Comparison of ENCODE assay signal across 9 mouse cellular contexts in the genomic region with DNA sequence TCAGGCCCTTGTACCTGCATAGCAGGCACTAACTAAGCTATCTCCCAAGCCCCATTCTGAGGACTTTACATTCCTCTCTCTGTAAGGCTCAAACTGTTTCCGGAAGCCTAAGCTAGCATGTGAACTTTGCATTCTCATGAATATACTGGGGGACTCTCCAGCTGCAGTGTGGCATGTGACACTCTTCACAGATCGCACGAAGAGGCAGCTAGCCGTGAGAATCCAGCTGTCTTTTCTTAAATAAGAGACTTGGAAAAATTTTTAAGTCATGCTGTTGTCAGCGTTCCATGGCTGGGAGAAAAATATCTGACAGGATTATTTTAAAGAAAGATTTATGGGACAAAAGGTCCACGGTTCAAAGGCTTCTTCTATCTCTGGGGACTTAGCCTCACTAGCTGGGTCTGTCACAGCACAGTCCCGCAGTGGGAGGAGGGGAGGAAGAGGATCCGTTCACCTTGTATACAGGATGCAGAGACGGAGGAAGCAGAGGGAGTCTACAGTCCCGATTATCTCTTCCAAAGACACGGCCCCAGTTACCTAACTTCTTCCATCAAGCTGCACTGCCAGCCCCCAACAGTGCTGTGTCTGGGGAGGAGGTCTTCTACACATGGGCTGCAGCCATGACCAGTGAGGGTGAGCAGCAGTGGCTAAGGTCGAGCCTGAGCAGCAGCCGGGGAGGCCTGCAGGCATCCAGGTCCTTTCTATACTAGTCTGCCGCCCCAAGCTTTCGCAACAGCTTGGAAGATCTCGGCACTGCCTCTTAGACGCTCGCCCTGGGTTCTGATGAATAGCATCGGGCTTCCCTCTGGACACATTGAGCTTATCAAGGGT. TPM values are rescaled to one million over a fixed set of nuclear protein-coding genes. Genes with fewer than 3 reads are reported as not detected.
DNase-seq lines count a peak whose midpoint lies in the region; ATAC-seq and TF ChIP-seq lines count a peak whose summit lies in the region.
"Had no signal": no experiment of that assay in that cellular context is flagged by ENCODE, and none has a peak within 500 bp of the region (broad histone marks: within the 10 kb centered on the region; RNA-seq: fewer than 3 reads in every experiment).

No protein-coding gene starts in this region.

- 36% methylated on average over 16 of the region's 19 CpGs for WGBS in embryonic facial prominence, embryonic 14.5 days
- WGBS in kidney, embryonic 14.5 days, result 29% methylated on average over 19 of the region's 19 CpGs
- 33% methylated on average over 19 of the region's 19 CpGs for WGBS in midbrain, embryonic 14.5 days

- H3K4me3 ChIP-seq in gastrocnemius, adult 2 months, result peak overlapping the region; percentile 31
- H3K4me3 ChIP-seq in embryonic facial prominence, embryonic 14.5 days (ENCODE audit: low read depth, low read length), result no peak overlapping the region
- no peak overlapping the region for H3K4me3 ChIP-seq in kidney, embryonic 14.5 days (ENCODE audit: low read length)
- no peak overlapping the region for H3K4me3 ChIP-seq in midbrain, embryonic 14.5 days (replicated peaks; ENCODE audit: low read depth, low read length)
- H3K4me3 ChIP-seq: limb, embryonic 15.5 days had no signal

- H3K27me3 ChIP-seq in embryonic facial prominence, embryonic 14.5 days (replicated peaks; ENCODE audit: control insufficient read depth, insufficient read depth, low read length), result no peaks in the 10 kb centered on the region
- H3K27me3 ChIP-seq in kidney, embryonic 14.5 days (ENCODE audit: control insufficient read depth, insufficient read depth, low read length), result no peaks in the 10 kb centered on the region
- H3K27me3 ChIP-seq in midbrain, embryonic 14.5 days (ENCODE audit: control insufficient read depth, insufficient read depth, low read length), result no peaks in the 10 kb centered on the region
- H3K27me3 ChIP-seq: limb, embryonic 15.5 days had no signal

- 0 out of 2 replicates have a peak, but pooled peaks cover 17% of the 10 kb centered on the region for H3K36me3 ChIP-seq in embryonic facial prominence, embryonic 14.5 days (ENCODE audit: control insufficient read depth, insufficient read depth, low read length)
- no peaks in the 10 kb centered on the region for H3K36me3 ChIP-seq in kidney, embryonic 14.5 days (ENCODE audit: control insufficient read depth, insufficient read depth, low read length)
- H3K36me3 ChIP-seq in midbrain, embryonic 14.5 days (ENCODE audit: control insufficient read depth, insufficient read depth, low read length), result peaks cover 4% of the 10 kb centered on the region; the same call in 1 of the 2 replicates

- no peak for TF ChIP-seq CTCF in gastrocnemius, adult 2 months (IDR thresholded peaks at IDR 0.05)

- H3K9ac ChIP-seq in embryonic facial prominence, embryonic 14.5 days (ENCODE audit: low read depth, low read length), result peak overlapping the region; percentile 17; the same call in 1 of the 2 replicates
- no peak overlapping the region for H3K9ac ChIP-seq in kidney, embryonic 14.5 days (ENCODE audit: low read depth, low read length)
- peak overlapping the region; percentile 26; the same call in 1 of the 2 replicates for H3K9ac ChIP-seq in midbrain, embryonic 14.5 days (replicated peaks; ENCODE audit: low read length)
- H3K9ac ChIP-seq: limb, embryonic 15.5 days had no signal

- 0 out of 2 replicates have a peak overlapping the region, but pooled peaks have one; percentile 22 for H3K4me2 ChIP-seq in embryonic facial prominence, embryonic 14.5 days (ENCODE audit: low read depth, low read length)
- H3K4me2 ChIP-seq in kidney, embryonic 14.5 days (replicated peaks; ENCODE audit: low read depth, low read length), result 0 out of 2 replicates have a peak overlapping the region, but pooled peaks have one; percentile 8
- H3K4me2 ChIP-seq in midbrain, embryonic 14.5 days (ENCODE audit: low read length), result peak overlapping the region; percentile 24
- H3K4me2 ChIP-seq: limb, embryonic 15.5 days had no signal

- peak; percentile 34; the same call in 1 of the 2 replicates for ATAC-seq in embryonic facial prominence, embryonic 14.5 days (ENCODE audit: low read depth)
- 0 out of 2 replicates have a peak, but pooled peaks have one; percentile 52 for ATAC-seq in kidney, embryonic 14.5 days (ENCODE audit: low FRiP score, low TSS enrichment)
- ATAC-seq in midbrain, embryonic 14.5 days (ENCODE audit: low FRiP score, low TSS enrichment), result no peak

- no peak for DNase-seq in gastrocnemius, adult 2 months
- no peak for DNase-seq in gastrocnemius, postnatal 36 days
- peak; percentile 38 for DNase-seq in embryonic facial prominence, embryonic 14.5 days (ENCODE audit: low spot score)
- DNase-seq in midbrain, embryonic 14.5 days, result peak; percentile 33
- DNase-seq in right cerebral cortex, postnatal 14 days, result no peak
- DNase-seq in adrenal gland, postnatal 10 days, result no peak
- no peak for DNase-seq in adrenal gland, adult 18-20 months (ENCODE audit: low spot score in 2 of 2)

- H3K27ac ChIP-seq in gastrocnemius, adult 2 months, result peak overlapping the region; percentile 43
- H3K27ac ChIP-seq in embryonic facial prominence, embryonic 14.5 days (replicated peaks; ENCODE audit: low read depth, low read length), result no peak overlapping the region
- H3K27ac ChIP-seq in kidney, embryonic 14.5 days (ENCODE audit: low read depth, low read length), result 0 out of 2 replicates have a peak overlapping the region, but pooled peaks have one; percentile 47
- peak overlapping the region; percentile 20; the same call in 1 of the 2 replicates for H3K27ac ChIP-seq in midbrain, embryonic 14.5 days (replicated peaks; ENCODE audit: low read depth, low read length)
- H3K27ac ChIP-seq: limb, embryonic 15.5 days had no signal

- intact Hi-C loops in gastrocnemius, adult 2 months (cut with DNase I), result no loop called here
- intact Hi-C loops in gastrocnemius, postnatal 36 days (cut with DNase I), result loop anchor here (1.0 to 2.0 kb wide), 2 partner anchors 47 to 65 kb away; no protein-coding TSS in a partner anchor

- no peaks in the 10 kb centered on the region for H3K9me3 ChIP-seq in embryonic facial prominence, embryonic 14.5 days (ENCODE audit: control insufficient read depth, low read length)
- H3K9me3 ChIP-seq in kidney, embryonic 14.5 days (ENCODE audit: control insufficient read depth, low read length), result no peaks in the 10 kb centered on the region
- H3K9me3 ChIP-seq in midbrain, embryonic 14.5 days (ENCODE audit: control insufficient read depth, low read length), result no peaks in the 10 kb centered on the region
- H3K9me3 ChIP-seq: limb, embryonic 15.5 days had no signal

- no peaks in the 10 kb centered on the region for H3K4me1 ChIP-seq in embryonic facial prominence, embryonic 14.5 days (ENCODE audit: control insufficient read depth, insufficient read depth, low read length)
- H3K4me1 ChIP-seq in kidney, embryonic 14.5 days (ENCODE audit: control insufficient read depth, insufficient read depth, low read length), result peaks cover 12% of the 10 kb centered on the region
- H3K4me1 ChIP-seq in midbrain, embryonic 14.5 days (ENCODE audit: control insufficient read depth, insufficient read depth, low read length), result peaks cover 13% of the 10 kb centered on the region

RNA-seq across cellular contexts. Expression of gene Ptpdc1, which starts 51.7 kb away (rescaled TPM):
- 1 to 10 TPM; 3.2 to 4.7 TPM for total RNA-seq in gastrocnemius, adult 2 months (2021)
- 1 to 10 TPM; 3.4 to 3.8 TPM for total RNA-seq in gastrocnemius, postnatal 36 days (2021)
- polyA plus RNA-seq in embryonic facial prominence, embryonic 14.5 days (2014; fragmentation: Nextera tagmentation; extraction: Ambion mirVana), result 15.6 and 19.4 TPM in 2 replicates
- 6.5 and 15.0 TPM in 2 replicates for polyA plus RNA-seq in kidney, embryonic 14.5 days (2014; fragmentation: Nextera tagmentation; extraction: Ambion mirVana)
- polyA plus RNA-seq in midbrain, embryonic 14.5 days (2014; fragmentation: Nextera tagmentation; extraction: Ambion mirVana), result 17.5 and 20.0 TPM in 2 replicates
- total RNA-seq in adrenal gland, postnatal 10 days (2021), result 10 to 100 TPM in 1 of 2 experiments, 1 to 10 TPM in 1; 7.5 to 11.8 TPM
- total RNA-seq in adrenal gland, adult 18-20 months (2021), result 1 to 10 TPM; 5.0 to 6.3 TPM

Comparison
In these comparisons a context has a peak if more than half of its experiments do, and no peak if none do; other contexts are left out.
1. DNase-seq: peak in embryonic facial prominence, embryonic 14.5 days (single experiment) and midbrain, embryonic 14.5 days (single experiment); none in gastrocnemius, adult 2 months (single experiment), gastrocnemius, postnatal 36 days (0 of 2), right cerebral cortex, postnatal 14 days (single experiment), adrenal gland, postnatal 10 days (single experiment) and adrenal gland, adult 18-20 months (0 of 2).
2. Peak in every context shown above with its lines, with median percentiles within 50 percentile points of each other: H3K4me2 ChIP-seq.